Mouse (Mus musculus): ENCODE results near the gene Mrpl11.
"Not testable (repeated sequence)": the region's sequence is repeated elsewhere in the genome, so short reads cannot be mapped to it uniquely, and the experiment has no call there.

Mrpl11 gene

DNA sequence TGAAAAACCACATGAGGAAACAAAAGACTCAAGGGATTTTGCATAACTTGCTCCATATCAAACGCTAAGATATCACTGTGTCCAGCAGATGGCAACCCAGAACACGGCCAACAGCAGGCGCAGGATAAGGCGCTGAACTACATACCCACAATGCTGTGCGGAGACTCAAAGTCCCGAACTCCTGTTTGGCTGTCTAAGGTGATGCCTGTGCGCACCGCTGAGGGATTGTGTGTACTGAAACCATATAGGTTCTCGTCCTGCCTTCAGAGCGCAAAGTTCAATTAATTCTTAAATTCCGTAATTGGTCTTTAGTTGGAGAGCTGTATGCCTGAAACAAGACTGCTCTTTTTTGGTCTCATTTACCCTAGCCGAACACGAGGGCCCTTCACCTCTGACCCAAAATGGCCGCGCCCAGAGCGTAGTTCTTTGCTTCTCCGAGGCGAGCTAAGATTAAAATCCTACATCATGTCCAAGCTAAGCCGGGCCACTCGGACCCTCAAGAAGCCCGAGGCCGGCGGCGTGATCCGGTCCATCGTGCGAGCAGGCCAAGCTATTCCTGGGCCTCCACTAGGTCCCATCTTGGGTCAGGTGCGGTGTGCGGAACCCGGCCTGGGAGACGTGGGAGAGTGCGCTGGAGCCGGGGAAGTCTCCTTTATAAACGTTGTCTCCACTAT is at the start of gene Mrpl11:
Mrpl11 (plus strand) TSS at position 220 of the 674 bp plus-strand sequence.
- in situ Hi-C loops (cut with MboI; ENCODE audit: low pct_unique_long_range_greater_than_20kb in 1 of 2, low sequenced_read_pairs in 2 of 2, unreplicated experiment in 1 of 2): no loop called here

GRCm38 (mm10) chr19:4915924-4916603 is 45.9 kb upstream of the Mrpl11 start:
- in situ Hi-C loops (cut with MboI; ENCODE audit: low pct_unique_long_range_greater_than_20kb in 1 of 2, low sequenced_read_pairs in 2 of 2, unreplicated experiment in 1 of 2): no loop called here

- in situ Hi-C loops (cut with MboI; ENCODE audit: low pct_unique_long_range_greater_than_20kb in 1 of 2, low sequenced_read_pairs in 2 of 2, unreplicated experiment in 1 of 2): no loop called here
Observed at GRCm38 (mm10) chr19:4916827-4917226, 45.1 kb upstream of the Mrpl11 start.

DNA sequence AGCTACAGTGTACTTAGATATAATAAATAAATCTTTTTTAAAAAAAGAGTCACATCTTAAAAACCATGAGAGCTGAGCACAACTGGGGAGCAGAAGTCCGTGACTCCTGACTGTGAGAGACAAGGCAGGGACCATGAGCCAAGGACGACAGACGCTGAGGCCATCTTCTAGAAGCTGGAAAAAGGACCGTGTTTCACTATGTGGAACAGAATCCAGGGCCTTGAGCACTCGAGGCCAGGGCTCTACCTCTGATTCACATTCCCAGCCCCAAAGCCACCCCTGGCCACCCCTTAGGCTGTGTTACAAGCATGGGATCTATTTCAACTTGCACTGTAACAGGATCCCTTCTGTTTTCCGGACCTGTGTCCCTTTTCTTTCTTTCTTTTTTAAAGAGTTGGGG is 42.3 kb upstream of the Mrpl11 start:
- in situ Hi-C loops (cut with MboI; ENCODE audit: low pct_unique_long_range_greater_than_20kb in 1 of 2, low sequenced_read_pairs in 2 of 2, unreplicated experiment in 1 of 2): no loop called here

- in situ Hi-C loops (cut with MboI; ENCODE audit: low pct_unique_long_range_greater_than_20kb in 1 of 2, low sequenced_read_pairs in 2 of 2, unreplicated experiment in 1 of 2): no loop called here
Observed at GRCm38 (mm10) chr19:4925121-4925860, 36.7 kb upstream of the Mrpl11 start.

DNA sequence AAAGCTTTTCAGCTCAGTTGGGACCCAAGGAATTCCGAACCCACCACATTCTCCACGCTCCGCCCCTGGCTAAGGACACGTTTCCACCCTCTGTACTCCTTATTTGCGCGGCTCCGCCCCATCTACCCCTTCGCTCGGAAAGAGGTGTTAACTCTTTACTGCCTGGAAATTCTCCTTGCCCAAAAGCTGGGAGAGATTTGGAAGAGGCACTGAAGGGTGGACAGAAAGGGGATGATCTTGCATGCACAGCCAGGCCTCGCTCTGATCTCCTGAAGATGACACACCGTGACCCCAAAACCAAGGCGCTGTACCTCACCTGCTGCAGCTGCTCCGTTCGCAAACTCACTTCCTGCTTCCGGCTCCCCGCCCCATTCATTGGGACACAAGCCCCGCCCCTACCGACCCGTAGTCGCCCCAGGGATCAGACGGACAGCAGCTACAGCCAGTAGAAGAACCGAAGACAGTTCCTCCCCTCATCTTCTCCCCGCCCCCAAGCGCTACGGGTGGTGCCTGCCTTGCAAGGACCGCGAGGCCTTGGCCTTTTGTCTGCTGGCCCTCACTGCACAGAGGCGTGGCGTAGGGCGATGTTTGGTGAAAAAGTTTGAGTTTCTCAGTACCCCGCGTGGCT is 33.9 kb upstream of the Mrpl11 start, which contains the start of gene Dpp3:
Dpp3 (minus strand) TSS at position 384 of the 628 bp plus-strand sequence.
- in situ Hi-C loops (cut with MboI; ENCODE audit: low pct_unique_long_range_greater_than_20kb in 1 of 2, low sequenced_read_pairs in 2 of 2, unreplicated experiment in 1 of 2): no loop called here

GRCm38 (mm10) chr19:4928781-4929180 is 33.2 kb upstream of the Mrpl11 start:
- in situ Hi-C loops (cut with MboI; ENCODE audit: low pct_unique_long_range_greater_than_20kb in 1 of 2, low sequenced_read_pairs in 2 of 2, unreplicated experiment in 1 of 2): no loop called here

DNA sequence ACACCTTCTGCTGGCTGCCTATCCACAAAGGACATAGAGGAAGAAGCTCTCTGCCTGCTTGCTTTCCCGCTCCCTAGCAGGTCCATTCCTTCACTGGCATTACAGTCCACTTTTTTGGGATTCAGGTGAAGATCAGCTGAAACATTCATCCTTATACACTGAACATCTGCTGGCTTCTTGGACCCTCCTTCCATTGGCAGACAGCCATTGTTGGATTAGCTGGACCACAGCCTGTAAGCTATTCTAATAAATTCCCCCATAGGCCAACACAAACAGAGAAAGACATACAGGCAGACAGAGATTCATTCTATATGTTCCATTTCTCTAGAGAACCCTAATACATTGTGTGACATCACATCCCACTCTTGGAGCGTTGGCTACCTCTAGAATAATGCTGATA is 25.1 kb upstream of the Mrpl11 start:
- in situ Hi-C loops (cut with MboI; ENCODE audit: low pct_unique_long_range_greater_than_20kb in 1 of 2, low sequenced_read_pairs in 2 of 2, unreplicated experiment in 1 of 2): no loop called here

- in situ Hi-C loops (cut with MboI; ENCODE audit: low pct_unique_long_range_greater_than_20kb in 1 of 2, low sequenced_read_pairs in 2 of 2, unreplicated experiment in 1 of 2): no loop called here
Observed at GRCm38 (mm10) chr19:4937444-4938310, 24.3 kb upstream of the Mrpl11 start.

- in situ Hi-C loops (cut with MboI; ENCODE audit: low pct_unique_long_range_greater_than_20kb in 1 of 2, low sequenced_read_pairs in 2 of 2, unreplicated experiment in 1 of 2): no loop called here
Observed at GRCm38 (mm10) chr19:4942551-4943252, 19.2 kb upstream of the Mrpl11 start, which contains the start of gene Peli3. Gene Peli3, minus strand, starts transcription at chr19:4943127.

DNA sequence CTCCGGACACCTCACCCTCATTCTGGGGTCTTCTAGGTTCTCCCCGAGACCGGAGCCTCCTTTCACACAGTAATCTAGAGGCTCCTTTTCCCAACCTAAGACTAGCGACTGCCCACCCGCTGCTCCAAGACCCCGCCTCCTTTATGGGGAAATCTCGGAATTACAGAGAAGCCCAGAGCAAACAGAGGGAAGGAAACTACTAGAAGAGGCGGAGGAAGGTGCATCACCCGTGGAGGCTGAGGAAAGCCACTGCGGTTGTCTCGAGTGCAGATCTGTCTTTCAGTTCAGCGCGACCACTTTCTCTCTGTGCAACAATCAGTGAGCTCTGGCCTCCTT is 18.7 kb upstream of the Mrpl11 start:
- in situ Hi-C loops (cut with MboI; ENCODE audit: low pct_unique_long_range_greater_than_20kb in 1 of 2, low sequenced_read_pairs in 2 of 2, unreplicated experiment in 1 of 2): no loop called here

GRCm38 (mm10) chr19:4945540-4945939 is 16.4 kb upstream of the Mrpl11 start:
- in situ Hi-C loops (cut with MboI; ENCODE audit: low pct_unique_long_range_greater_than_20kb in 1 of 2, low sequenced_read_pairs in 2 of 2, unreplicated experiment in 1 of 2): no loop called here

DNA sequence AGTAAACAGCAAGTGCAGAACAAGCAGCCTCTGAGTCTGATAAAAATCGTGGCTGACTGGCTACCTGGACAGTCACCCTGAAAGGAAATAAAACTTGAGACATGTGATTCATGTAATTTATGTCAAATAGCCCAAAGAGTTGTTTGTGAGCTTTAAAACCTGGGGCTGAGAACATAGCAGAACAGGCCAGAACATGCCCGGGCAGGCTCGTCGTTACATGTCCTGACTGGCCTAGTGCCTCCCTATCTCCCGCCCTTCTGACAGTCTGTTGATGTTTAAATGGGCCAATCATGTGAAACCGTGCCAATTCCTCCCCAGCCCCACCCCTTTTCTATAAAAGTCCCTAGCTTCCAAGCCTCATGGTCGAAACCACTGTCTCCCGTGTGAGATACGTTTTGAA is 13.3 kb upstream of the Mrpl11 start:
- in situ Hi-C loops (cut with MboI; ENCODE audit: low pct_unique_long_range_greater_than_20kb in 1 of 2, low sequenced_read_pairs in 2 of 2, unreplicated experiment in 1 of 2): not testable (repeated sequence)

- in situ Hi-C loops (cut with MboI; ENCODE audit: low pct_unique_long_range_greater_than_20kb in 1 of 2, low sequenced_read_pairs in 2 of 2, unreplicated experiment in 1 of 2): no loop called here
Observed at GRCm38 (mm10) chr19:4968236-4968635, 6.3 kb downstream of the Mrpl11 start.

DNA sequence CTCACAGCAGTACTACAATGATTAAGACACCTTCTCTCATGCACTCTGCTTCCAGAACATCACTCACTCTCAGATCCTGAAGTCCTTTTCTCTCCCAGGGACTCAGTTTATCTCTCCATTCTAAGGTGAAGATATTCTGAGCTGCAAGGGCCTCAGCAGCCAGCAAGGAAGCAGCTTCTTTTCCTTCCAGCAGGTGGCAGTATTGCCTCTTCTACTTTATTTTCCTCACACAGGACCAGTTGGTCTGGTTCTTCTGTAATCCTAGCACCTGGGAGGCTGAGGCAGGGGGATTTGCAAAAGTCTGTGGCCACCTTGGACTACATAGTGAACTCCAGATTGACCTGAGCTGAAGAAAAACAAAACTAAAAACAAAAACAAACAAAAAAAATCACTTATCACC is 19.8 kb downstream of the Mrpl11 start:
- in situ Hi-C loops (cut with MboI; ENCODE audit: low pct_unique_long_range_greater_than_20kb in 1 of 2, low sequenced_read_pairs in 2 of 2, unreplicated experiment in 1 of 2): loop anchor here in 1 of 2 experiments (25.0 kb wide), 2 partner anchors 344 to 494 kb away; partner anchors contain the start of genes 2010003K11Rik, Rce1 and Syt12

DNA sequence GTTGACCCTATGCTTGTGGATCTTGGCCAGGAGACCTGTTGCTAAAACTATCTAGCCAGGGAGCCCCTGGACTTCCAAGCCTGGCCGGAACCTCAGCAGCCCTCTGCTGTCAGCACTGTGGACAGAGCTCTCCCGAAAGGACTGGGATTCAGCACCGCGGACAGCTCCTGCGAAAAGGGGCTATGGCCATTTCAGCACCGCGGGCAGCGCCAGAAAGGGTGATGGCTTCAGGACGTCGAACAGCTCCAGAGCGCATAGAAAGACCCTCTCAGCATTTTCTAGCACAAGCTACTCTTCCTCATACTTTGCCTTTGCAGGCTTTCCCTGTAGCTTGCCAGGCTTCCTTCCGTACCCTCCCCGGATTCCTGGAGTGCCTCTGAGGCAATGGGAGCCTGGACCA is 27.1 kb downstream of the Mrpl11 start:
- in situ Hi-C loops (cut with MboI; ENCODE audit: low pct_unique_long_range_greater_than_20kb in 1 of 2, low sequenced_read_pairs in 2 of 2, unreplicated experiment in 1 of 2): loop anchor here in 1 of 2 experiments (25.0 kb wide), 2 partner anchors 352 to 502 kb away; partner anchors contain the start of genes 2010003K11Rik, Rce1 and Syt12
